Mouse (Mus musculus): Measurements from ENCODE around the gene Parp1. TPM values are rescaled to one million over a fixed set of nuclear protein-coding genes. Genes with fewer than 3 reads are reported as not detected.

The Parp1 gene
- polyA plus RNA-seq (2015; fragmentation: Nextera tagmentation; extraction: Ambion mirVana): 114 TPM in 2 replicates

DNA sequence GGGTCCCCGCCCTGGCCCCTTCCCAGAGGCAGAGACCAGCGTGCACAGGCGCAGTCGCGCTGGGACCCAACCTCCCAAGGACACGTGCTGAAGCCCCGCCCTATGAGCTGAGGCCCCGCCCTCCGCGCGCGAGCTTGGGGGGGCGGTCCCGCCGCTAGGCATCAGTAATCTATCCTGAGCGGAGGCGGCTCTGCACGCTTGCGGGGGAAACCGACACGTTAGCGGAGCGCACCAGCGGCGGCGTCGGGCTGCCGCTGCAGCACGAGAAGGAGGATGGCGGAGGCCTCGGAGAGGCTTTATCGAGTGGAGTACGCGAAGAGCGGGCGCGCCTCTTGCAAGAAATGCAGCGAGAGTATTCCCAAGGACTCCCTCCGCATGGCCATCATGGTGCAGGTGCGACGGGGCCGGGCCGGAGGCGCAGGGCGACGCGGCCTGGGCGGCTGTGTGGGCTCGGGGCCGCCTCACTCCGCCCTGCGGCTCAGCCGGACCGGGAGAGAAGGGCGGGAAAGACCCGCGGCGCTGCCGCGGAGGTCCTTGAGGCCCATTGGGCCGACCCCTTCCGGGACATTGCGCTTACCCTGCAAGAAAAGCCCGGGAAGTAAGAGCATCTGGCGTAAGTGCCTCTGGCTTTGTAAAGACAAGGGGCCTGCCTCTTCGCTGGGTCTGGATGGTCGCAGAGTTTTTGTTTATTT lies at the start of gene Parp1:
Gene Parp1 (plus strand): TSS at position 164 of the 692 bp plus-strand sequence.
- H3K4me1 ChIP-seq (replicated peaks): peaks cover 37% of the 10 kb centered on the region
- peaks cover 2% of the 10 kb centered on the region; the same call in 1 of the 2 replicates for H3K9me3 ChIP-seq
- peak; percentile 97 for ATAC-seq (ENCODE audit: low read depth)
- H3K9ac ChIP-seq: peak within 1 kb of the TSS; percentile 89
- peak within 1 kb of the TSS; percentile 83 for H3K4me3 ChIP-seq
- H3K36me3 ChIP-seq: peaks cover 11% of the 10 kb centered on the region
- under 1% methylated on average over 65 of the region's 67 CpGs for WGBS
- H3K27ac ChIP-seq (replicated peaks): peak within 1 kb of the TSS; percentile 95
- H3K4me2 ChIP-seq: peak within 1 kb of the TSS; percentile 98
- H3K27me3 ChIP-seq: no peaks in the 10 kb centered on the region

DNA sequence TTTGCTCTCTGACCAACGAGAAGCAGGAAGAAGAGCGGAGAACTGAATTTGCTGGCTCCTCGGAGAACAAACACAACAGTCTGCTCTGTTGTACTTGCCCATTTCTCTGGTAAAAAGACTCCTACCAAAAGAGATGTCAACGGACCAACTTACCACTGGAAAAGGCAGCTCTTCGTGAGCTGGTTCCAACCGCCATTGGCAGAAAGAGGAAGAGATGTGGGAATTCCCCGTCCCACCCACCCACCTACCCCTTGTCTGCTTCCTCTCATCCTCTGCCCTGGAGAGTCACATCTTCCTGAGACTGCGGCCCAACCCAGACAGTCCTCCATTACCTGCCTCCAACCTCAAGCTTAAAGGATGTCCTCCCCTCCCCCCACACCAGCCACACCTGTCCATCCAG lies 49.2 kb upstream of the Parp1 start:
- ATAC-seq (ENCODE audit: low read depth): no peak
- H3K4me1 ChIP-seq (replicated peaks): peaks cover 7% of the 10 kb centered on the region; the same call in 1 of the 2 replicates
- H3K27me3 ChIP-seq: no peaks in the 10 kb centered on the region
- WGBS: 88% methylated on average over 8 of the region's 8 CpGs
- no peak overlapping the region for H3K4me3 ChIP-seq
- H3K9ac ChIP-seq: no peak overlapping the region
- no peaks in the 10 kb centered on the region for H3K36me3 ChIP-seq
- no peak overlapping the region for H3K27ac ChIP-seq (replicated peaks)
- H3K9me3 ChIP-seq: no peaks in the 10 kb centered on the region
- H3K4me2 ChIP-seq: no peak overlapping the region

DNA sequence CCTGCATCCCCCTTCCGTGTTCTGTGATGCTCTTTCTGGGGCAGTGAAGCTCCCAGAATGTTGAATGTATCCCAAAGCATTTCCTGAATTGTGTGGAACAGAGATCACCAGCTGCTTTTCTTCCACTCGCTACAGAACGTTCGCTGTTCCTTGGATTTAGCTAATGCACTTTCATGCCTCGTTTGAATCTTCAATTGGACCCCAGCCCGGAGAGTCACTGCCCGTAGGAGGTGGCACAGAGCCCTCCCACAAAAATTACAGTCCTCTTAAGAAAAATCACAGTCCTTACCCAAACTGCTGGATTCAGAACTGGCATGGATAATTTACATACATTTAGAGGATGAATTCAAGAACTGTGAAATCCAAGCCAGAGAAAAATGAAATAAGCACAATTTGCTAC lies 48.5 kb upstream of the Parp1 start:
- Histone ChIP-seq H3K4me3 (no peak overlapping the region), H3K4me1 (replicated peaks) (peaks cover 7% of the 10 kb centered on the region; the same call in 1 of the 2 replicates), H3K27me3 (no peaks in the 10 kb centered on the region), H3K9ac (no peak overlapping the region), H3K4me2 (no peak overlapping the region), H3K36me3 (no peaks in the 10 kb centered on the region), H3K27ac (replicated peaks) (no peak overlapping the region), H3K9me3 (no peaks in the 10 kb centered on the region)
- 37% methylated on average over 7 of the region's 7 CpGs for WGBS
- ATAC-seq (ENCODE audit: low read depth): no peak

DNA sequence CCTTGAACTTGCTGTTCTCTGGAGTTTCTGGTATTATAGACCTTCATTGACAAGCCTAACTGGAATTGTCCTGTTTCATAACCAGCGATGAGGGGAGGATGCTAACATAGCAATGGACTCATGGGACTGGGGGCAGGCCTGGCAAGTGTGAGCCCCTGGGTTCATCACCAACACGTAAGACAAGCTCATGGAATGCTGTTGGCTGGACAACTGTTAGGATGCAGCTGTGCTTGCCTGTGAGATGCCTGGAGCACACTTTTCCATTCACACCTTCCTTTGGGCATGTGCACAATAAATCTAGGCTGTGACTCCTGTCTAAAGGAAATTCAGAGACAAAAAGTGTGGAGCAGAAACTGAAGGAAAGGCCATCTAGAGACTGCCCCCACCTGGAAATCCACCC lies 45.4 kb upstream of the Parp1 start:
- Histone ChIP-seq H3K9me3 (no peaks in the 10 kb centered on the region), H3K4me3 (no peak overlapping the region), H3K4me2 (no peak overlapping the region), H3K27me3 (no peaks in the 10 kb centered on the region), H3K4me1 (replicated peaks) (peaks cover 7% of the 10 kb centered on the region; the same call in 1 of the 2 replicates), H3K9ac (no peak overlapping the region), H3K27ac (replicated peaks) (no peak overlapping the region), H3K36me3 (no peaks in the 10 kb centered on the region)
- 83% methylated on average over 2 of the region's 2 CpGs for WGBS
- ATAC-seq (ENCODE audit: low read depth): no peak

DNA sequence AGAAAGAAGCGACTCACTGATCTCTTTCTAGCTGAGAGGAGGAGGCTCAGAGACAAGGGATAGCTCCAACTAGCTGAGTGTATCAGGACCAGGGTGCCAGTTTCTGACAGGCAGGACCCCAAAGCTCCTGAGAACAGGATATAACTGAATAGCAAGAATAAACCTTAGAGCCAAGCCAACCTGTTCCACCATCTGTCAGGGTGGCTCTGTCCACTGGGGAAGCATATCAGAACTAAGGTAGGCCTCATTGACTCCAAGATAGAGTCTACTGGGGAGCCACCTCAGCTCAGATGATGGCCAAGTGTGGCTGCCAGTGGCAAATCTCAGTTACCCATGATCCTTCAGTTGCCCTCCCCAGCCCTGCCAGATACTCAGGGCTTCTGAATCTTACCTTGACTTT lies 43.4 kb upstream of the Parp1 start:
- Histone ChIP-seq H3K36me3 (no peaks in the 10 kb centered on the region), H3K9ac (no peak overlapping the region), H3K4me3 (no peak overlapping the region), H3K4me2 (no peak overlapping the region), H3K27me3 (no peaks in the 10 kb centered on the region), H3K27ac (replicated peaks) (no peak overlapping the region), H3K9me3 (no peaks in the 10 kb centered on the region), H3K4me1 (replicated peaks) (peaks cover 6% of the 10 kb centered on the region; the same call in 1 of the 2 replicates)
- WGBS: 70% methylated on average over 1 of the region's 1 CpGs
- no peak for ATAC-seq (ENCODE audit: low read depth)

DNA sequence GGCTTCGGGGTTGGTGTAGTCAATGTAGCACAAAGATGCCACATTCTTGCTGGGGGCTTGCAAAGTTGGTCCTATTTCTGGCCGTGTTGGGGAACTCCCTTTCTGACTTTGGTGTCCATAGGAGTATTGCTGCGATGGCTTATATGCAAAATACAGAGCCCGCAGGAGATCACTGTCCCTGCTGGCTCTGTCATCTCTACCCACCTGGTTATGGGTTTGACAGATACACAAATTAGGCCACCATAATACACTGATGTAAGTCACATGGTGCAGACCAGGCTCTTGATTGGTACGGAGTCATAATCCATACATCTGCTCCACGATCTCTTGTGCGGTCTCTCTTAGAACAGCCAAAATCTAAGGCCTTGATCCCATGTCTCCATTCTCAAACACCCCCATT lies 38.9 kb upstream of the Parp1 start:
- no peak for ATAC-seq (ENCODE audit: low read depth)
- Histone ChIP-seq H3K27ac (replicated peaks) (no peak overlapping the region), H3K36me3 (no peaks in the 10 kb centered on the region), H3K27me3 (no peaks in the 10 kb centered on the region), H3K4me2 (no peak overlapping the region), H3K4me3 (no peak overlapping the region), H3K9me3 (peaks cover 10% of the 10 kb centered on the region; the same call in 1 of the 2 replicates), H3K9ac (no peak overlapping the region), H3K4me1 (replicated peaks) (peaks cover 5% of the 10 kb centered on the region)
- 91% methylated on average over 7 of the region's 7 CpGs for whole genome bisulfite sequencing

DNA sequence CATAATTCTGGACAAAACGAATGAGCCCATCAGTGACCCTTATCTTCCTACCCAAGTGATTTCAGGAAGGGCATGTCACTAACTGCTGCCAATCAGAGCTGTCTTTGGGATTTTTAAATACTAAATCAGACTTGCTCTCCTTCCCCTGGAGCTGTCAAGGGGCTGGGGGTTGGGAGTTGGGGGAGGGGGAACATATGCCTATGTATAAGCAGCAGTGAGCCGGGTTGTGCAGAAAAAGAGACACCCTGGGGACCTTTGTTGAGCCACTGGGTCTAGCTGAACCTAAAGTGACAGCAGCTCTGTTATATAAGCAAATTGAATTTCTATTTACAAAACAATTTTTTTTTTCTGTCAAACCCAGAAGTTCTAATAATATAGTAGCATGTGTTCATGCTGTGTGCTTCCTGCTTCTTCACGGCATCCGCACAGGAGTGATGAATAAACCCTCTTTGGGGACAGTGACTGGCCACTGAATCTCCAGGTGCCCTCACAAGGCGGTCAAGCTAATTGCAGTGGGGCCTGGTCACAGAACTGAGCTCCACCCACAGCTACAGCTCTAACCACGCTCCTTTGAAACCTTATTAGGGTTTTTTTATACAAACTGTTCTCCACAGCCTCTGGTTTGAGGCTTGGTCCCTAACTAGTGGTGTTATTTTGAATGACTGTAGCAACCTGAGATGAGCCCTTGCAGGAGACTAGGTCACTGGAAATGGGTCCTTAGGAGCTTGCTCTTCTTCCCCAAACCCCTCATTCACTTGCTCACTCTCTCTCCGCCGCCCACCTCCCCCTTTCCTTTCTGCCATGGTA lies 38.1 kb upstream of the Parp1 start:
- Histone ChIP-seq H3K9ac (no peak overlapping the region), H3K9me3 (peaks cover 10% of the 10 kb centered on the region; the same call in 1 of the 2 replicates), H3K4me1 (replicated peaks) (peaks cover 5% of the 10 kb centered on the region), H3K27me3 (no peaks in the 10 kb centered on the region), H3K4me3 (no peak overlapping the region), H3K4me2 (no peak overlapping the region), H3K27ac (replicated peaks) (no peak overlapping the region), H3K36me3 (no peaks in the 10 kb centered on the region)
- no peak for ATAC-seq (ENCODE audit: low read depth)
- WGBS: 65% methylated on average over 8 of the region's 8 CpGs

DNA sequence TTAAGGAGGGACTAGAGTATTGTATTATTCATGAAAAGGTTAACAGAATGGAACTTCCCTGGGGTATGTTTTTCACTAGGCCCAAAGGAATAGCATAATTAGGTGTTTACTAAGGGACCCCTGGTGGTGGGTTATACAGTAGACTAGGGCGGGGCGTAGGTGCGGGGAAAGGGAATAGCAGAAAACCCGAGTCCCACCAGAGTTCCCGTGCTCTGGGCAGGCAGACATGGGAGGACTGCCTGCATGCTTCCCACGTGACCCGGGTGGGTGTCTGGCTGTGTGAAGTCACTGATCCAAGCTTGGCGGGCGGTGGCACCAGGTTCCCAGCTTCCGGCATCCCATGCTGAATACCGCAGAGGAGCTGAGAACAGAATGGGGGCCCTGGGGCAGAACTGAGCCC lies 36.1 kb upstream of the Parp1 start:
- no peaks in the 10 kb centered on the region for H3K36me3 ChIP-seq
- peaks cover 5% of the 10 kb centered on the region for H3K4me1 ChIP-seq (replicated peaks)
- no peak overlapping the region for H3K4me2 ChIP-seq
- ATAC-seq (ENCODE audit: low read depth): no peak
- no peak overlapping the region for H3K4me3 ChIP-seq
- WGBS: 94% methylated on average over 11 of the region's 11 CpGs
- no peak overlapping the region for H3K27ac ChIP-seq (replicated peaks)
- H3K9ac ChIP-seq: no peak overlapping the region
- peaks cover 10% of the 10 kb centered on the region; the same call in 1 of the 2 replicates for H3K9me3 ChIP-seq
- H3K27me3 ChIP-seq: no peaks in the 10 kb centered on the region

DNA sequence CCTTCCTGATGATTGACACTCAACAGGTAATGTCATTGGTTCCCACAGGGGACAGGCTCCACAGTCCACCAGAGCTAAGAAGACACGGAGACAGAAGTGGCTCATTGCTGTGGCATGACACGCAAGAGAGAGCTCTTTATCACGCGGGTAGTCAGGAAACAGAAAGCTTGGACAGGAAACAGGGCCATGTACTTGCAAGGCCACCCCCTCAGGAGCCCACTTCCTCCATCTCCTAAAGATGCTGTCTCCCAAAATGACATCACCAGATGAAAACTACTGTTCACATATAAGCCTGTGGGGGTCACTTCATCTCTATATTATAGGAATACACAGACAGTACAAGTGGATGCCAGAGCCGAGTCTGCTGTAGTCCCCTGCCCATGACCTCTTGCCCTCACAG lies 32.0 kb upstream of the Parp1 start:
- Histone ChIP-seq H3K36me3 (no peaks in the 10 kb centered on the region), H3K9me3 (peaks cover 10% of the 10 kb centered on the region; the same call in 1 of the 2 replicates), H3K27me3 (no peaks in the 10 kb centered on the region), H3K27ac (replicated peaks) (no peak overlapping the region), H3K9ac (no peak overlapping the region), H3K4me2 (no peak overlapping the region), H3K4me3 (no peak overlapping the region), H3K4me1 (replicated peaks) (peaks cover 7% of the 10 kb centered on the region)
- ATAC-seq (ENCODE audit: low read depth): no peak
- WGBS: 85% methylated on average over 5 of the region's 5 CpGs

DNA sequence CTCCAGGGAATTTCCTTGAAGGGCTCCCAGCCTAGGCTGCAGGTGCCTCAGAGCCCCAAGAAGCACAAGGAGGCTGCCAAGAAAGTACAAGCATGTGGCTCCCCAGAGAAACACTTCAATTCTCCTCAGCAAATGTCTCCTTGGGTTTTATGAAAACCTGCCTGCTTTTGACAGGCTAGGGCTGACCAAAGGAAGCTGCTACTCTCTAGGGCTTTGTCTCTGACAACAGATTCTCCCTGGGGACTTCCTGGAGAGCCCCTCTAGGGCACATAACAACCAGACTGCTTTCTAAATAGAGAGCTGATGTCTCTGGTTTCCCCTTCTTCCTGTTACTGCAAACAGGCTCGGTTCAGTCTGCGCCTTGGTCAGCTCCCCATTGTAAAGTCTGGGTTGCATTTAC lies 27.5 kb upstream of the Parp1 start:
- WGBS: 49% methylated on average over 2 of the region's 2 CpGs
- Histone ChIP-seq H3K9ac (no peak overlapping the region), H3K4me1 (replicated peaks) (peaks cover 8% of the 10 kb centered on the region), H3K4me3 (no peak overlapping the region), H3K4me2 (no peak overlapping the region), H3K27ac (replicated peaks) (0 out of 2 replicates have a peak overlapping the region, but pooled peaks have one; percentile 5), H3K36me3 (no peaks in the 10 kb centered on the region), H3K9me3 (no peaks in the 10 kb centered on the region), H3K27me3 (no peaks in the 10 kb centered on the region)
- no peak for ATAC-seq (ENCODE audit: low read depth)

DNA sequence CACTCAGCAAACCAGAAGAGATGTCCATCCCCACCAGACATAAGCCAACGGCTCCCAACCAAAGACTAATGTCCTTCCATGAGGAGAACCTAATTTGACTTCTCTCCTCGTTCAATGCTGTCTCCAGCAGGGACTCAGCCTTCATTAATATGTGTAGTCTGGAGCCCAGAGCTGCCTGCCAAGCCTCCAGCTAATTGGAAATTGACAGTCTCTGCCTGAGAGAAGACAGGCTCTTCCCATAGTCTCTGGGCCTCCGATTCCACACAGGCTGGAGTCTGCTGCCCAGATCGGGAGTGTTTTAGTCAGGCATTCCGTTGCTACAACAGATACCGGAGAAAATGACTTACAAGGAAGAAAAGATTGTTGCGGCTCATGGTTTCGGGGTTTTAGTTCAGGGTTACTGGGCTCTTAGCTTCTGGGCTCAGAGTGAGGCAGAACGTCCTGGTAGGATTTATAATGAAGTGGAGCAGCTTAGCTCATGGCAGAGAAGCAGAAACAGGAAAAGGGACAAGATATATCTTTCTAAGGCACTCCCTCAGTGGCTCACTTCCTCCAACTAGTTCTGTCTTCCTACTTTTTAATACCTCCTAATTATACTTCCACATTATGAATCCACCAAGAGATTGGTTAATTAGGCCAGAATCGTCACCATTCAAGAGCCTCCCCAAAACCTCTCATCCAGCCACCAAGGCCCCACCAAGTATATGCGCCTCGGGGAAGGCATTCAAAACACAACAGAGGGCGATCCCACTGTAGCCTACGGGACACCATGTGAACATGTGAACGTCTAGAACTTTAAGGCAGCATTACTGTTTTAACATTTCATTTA lies 26.6 kb upstream of the Parp1 start:
- Histone ChIP-seq H3K27me3 (no peaks in the 10 kb centered on the region), H3K9me3 (no peaks in the 10 kb centered on the region), H3K9ac (no peak overlapping the region), H3K4me2 (no peak overlapping the region), H3K4me3 (no peak overlapping the region), H3K27ac (replicated peaks) (no peak overlapping the region), H3K4me1 (replicated peaks) (peaks cover 13% of the 10 kb centered on the region), H3K36me3 (no peaks in the 10 kb centered on the region)
- ATAC-seq (ENCODE audit: low read depth): no peak
- WGBS: 82% methylated on average over 15 of the region's 15 CpGs
